Mouse (Mus musculus): ENCODE data around the gene Ccdc149. TPM values are rescaled to one million over a fixed set of nuclear protein-coding genes. Genes with fewer than 3 reads are reported as not detected.

Gene Ccdc149
- not detected in 2 replicates for polyA plus RNA-seq (2012)

DNA sequence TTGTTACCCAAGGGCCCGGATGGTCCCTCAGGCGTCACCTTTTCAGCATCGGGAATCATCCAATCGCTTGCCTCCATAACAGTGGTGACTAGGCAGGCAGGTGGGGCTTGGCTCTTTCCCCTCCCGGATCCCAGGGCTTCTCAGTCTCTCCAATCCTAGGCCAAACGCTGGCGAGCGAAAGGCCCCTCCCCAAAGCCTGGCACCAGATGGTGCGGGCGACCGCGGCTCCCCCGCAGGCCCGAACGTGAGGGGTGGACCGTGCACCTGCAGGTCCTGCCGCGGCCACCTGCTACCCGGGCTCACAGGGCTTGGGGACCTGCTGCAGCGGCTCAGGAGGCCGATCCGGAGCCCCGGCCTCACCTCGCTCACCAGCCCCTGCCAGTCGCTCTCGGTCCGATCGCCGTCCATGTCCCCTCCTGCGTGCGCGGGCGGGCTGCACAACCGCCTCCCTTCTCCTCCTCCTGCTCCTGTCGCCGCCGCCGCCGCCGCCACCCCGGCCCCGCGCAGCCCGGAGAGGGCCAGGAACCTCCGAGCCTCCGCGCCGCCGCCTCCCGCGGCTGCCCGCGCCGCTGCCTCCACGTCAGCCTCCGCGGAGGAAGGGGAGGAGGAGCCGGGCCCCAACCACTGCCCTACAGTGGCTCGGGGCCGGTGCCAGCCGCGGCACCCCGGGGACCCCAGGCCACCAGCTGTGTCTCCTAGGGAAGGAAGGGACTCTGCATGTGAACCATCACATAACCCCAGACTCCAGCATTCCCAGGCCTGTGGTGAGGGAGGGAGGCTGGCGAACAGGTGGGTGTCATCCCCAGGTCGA is at the start of gene Ccdc149:
Ccdc149 (minus strand) TSS at position 531 of the 811 bp plus-strand sequence.
- no peak for TF ChIP-seq GATA1 (IDR thresholded peaks at IDR 0.05; ENCODE audit: low read length)

DNA sequence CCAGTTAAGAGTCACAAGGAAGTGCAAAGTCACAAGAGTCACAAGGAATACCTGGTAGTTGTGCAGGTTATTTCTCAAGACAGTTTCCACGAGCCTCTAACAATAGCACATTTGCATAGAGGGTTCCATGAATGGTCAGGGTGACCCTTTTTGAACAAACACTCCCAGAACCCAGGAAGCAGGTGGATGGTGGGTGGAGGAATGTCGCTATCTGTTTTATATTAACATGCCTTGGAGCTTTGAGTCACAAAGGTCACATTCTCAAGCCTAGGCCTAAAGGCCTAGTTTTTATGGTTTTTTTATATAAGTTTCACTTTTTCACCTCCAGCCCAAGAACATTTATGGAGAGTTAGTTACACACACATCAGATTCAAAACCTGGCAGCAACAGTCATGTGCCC is 48.6 kb upstream of the Ccdc149 start:
- no peak for TF ChIP-seq GATA1 (IDR thresholded peaks at IDR 0.05; ENCODE audit: low read length)

DNA sequence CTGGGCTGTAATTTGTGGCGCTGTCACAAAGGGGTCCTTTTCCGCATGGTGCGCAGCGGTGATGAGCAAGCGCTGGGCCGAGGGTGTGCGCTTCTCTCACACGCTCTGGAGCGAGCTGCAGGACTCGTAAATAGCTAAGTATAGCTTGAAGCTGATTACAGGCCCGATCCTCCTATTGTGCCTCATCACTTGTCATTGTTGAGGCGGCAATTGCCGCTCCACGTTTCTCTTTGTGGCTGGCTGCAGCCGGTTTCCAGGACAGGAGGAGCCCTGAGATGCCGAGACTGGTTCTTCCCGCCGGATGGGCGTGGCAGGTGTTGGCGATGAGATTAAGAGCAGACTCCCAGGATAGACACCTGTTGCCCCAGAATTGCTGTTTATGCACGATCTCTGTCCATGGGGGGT is 44.8 kb upstream of the Ccdc149 start:
- no peak for TF ChIP-seq GATA1 (IDR thresholded peaks at IDR 0.05; ENCODE audit: low read length)

DNA sequence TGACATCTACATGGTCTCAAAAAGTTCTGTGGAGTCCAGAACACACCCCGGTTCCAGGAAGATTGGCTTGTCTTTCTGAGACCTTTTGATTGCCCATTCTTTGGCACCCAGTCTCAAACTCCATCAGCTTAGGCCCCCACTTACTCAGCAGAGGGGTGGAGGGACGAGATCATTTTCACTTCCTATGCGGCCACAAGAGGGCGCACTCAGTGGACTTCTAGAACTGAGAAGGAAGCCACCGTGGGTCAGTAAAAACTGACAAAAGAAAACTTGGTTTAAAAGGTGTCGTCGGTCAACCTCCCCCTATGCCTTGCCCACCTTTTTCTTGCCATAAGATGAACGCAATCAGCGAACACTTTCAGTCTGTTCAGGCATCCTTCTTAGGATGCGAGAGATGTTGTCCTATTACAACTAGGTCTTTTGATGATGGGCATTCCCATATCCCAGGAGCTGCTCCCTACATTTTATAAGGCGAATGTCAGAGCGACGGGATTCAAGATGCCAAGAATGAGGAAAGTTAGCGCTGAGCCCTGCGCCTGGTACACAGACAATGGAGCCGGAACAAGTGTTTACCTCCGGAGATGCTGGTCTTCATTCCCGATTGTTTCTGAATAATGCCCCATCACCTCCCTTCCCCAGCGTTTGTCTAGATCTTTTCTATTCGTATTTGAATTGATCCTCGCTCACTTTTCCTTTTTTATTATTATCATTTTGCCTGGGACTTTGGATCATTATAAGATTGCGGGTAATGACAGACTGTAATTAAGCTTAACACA is 44.1 kb upstream of the Ccdc149 start:
- no peak for TF ChIP-seq GATA1 (IDR thresholded peaks at IDR 0.05; ENCODE audit: low read length)

DNA sequence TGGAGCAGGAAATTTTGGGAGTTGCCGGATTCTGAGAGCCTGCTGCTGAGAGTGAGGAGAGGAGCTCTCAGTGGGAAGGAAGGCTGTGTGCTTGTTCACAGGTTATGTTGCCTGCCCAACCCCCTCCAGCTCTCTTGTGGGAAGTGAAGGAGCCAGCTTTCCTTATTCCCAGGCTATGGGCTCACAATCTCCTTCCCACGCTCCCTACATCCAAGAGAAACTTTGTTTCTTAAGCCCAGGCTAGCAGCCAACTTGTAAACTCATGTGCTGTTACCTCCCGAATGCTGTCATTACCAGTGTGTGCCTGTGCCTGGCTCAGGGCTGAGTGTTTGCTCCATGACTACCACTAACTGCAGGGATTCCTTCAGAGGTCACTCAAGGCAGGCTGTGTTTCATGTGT is 39.8 kb upstream of the Ccdc149 start:
- no peak for TF ChIP-seq GATA1 (IDR thresholded peaks at IDR 0.05; ENCODE audit: low read length)

DNA sequence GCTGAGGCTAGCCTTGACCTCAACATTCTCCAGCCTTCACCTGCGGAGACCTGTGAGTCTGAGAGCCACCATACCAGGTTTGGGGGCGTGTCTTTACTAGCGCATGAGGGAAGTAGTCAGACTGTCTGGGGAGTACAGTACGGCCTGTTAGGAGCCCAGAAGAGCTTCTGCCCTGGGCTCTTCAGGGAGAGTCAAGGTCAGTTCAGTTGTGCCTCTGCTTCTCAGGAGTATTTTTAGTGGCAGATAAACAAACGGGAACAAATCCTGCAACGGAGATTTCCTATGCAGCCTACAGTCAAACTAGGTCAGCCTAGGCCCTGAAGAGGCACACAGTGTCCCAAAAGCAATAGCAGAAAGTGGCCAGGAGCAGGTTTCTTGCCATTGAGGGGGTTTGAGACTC is 38.1 kb upstream of the Ccdc149 start:
- TF ChIP-seq GATA1 (IDR thresholded peaks at IDR 0.05; ENCODE audit: low read length) = no peak

DNA sequence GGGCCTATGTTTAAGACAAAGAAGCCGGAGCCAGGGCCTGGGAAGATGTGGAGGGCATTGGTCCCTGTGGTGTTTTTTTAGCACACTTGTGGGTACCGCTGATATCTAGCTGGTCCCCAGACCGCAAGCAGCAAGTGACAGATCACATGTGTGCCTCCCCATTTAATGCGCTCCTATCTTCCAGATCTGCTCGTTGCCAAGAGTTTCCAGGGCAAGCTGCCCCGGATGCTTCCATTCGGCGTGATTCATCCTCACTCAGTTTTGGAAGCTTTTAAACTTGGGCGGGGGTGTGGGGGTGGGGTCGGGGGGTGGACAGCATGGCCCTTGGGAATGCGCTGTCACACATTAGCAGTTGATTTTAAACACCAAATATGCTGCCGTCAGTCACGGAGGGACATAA is 33.3 kb upstream of the Ccdc149 start:
- no peak for TF ChIP-seq GATA1 (IDR thresholded peaks at IDR 0.05; ENCODE audit: low read length)

DNA sequence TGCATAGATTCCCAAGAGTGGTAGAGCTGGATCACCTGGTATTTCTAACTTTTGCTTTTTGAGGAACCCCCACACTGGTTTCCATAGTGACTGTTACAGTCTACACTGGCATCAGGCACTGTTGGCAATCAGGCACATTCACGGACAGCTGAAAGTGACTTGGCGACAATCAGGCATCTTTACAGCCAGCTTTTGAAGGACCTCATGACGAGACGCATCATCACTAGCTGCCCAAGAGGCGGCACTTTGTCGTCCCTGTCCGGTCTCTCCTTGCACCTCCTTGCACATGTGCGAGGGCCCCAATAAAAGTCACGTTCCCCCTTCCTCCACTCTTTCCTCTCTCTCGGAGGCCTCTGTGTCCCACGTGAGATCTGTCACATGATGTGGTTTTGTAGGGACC is 32.8 kb upstream of the Ccdc149 start:
- no peak for TF ChIP-seq GATA1 (IDR thresholded peaks at IDR 0.05; ENCODE audit: low read length)

DNA sequence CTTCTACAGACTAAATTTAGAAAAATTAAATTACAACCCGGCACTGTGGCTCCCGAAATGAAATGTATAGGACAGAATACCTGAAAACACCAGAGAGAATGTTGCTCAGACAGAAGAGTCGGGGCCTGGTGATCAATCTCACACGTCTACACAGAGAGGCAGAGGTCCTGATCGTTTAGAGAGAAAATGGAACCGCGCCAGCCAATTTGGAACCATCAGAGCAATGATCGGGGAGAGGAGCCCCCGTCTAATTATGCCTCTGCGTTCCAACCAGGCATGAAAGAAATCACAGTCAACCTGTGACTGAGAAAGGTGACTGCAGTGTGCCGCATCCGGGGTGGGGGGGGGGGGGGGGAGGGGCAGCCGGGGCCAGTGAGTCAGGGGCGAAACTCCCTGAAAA is 24.4 kb upstream of the Ccdc149 start:
- TF ChIP-seq GATA1 (IDR thresholded peaks at IDR 0.05; ENCODE audit: low read length) = no peak

DNA sequence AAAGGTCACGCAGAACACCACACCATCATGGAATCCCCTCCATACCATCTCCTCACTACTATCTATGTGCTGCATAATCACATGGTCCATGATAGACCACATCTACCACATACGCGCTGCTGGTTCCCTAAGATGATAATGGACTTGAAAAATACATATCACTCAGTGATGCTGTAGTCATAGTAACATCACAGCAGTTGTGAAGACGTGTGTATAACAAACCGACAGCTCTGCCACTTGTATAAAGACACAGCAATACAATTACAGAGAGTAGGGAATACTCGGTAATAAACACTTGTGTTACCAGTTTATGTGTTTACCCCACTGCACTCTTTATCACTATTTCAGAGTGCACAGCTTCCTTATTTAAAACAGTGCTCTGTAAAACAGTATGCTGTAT is 20.2 kb upstream of the Ccdc149 start:
- TF ChIP-seq GATA1 (IDR thresholded peaks at IDR 0.05; ENCODE audit: low read length) = no peak

DNA sequence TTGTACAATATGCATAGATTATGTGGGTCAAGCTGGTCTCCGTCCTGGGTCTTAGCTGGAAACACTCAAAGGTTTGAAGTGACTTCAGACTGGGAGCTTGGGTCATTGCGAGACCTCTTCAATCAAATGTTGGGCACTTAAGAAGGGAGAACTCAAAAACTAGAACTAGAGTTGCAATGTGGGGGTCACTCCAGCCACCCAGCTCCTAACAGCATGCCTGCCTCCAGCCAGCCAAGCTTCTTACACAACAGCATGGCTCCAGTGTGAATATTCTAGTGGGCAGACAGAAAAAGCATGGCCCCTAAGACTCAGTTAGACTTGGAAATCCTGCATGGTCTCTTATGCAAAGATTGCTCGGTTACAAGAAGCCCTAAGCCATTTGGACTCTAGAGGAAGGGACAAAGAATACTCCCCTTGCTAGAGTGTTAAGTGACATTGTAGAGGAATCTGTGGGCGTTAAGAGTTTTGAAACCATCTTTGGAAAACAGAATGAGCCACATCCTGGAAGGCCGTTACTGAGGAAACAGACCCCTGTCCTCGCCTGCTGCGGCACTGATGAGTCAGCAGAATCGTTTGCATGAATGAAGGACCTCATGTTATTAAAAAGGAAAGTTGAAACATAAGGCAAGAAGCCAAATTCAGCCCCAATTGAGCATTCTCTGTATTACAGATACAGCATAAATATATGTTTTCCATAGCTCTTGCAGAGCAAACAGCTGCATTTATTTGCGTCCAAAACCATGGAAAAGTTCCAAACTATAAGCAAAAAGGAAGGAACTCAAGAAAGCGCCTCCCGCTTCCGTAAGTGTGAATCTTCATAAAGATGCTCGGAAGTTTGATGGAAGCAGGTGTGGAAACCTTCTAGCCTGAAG is 16.5 kb upstream of the Ccdc149 start:
- TF ChIP-seq GATA1 (IDR thresholded peaks at IDR 0.05; ENCODE audit: low read length) = no peak

DNA sequence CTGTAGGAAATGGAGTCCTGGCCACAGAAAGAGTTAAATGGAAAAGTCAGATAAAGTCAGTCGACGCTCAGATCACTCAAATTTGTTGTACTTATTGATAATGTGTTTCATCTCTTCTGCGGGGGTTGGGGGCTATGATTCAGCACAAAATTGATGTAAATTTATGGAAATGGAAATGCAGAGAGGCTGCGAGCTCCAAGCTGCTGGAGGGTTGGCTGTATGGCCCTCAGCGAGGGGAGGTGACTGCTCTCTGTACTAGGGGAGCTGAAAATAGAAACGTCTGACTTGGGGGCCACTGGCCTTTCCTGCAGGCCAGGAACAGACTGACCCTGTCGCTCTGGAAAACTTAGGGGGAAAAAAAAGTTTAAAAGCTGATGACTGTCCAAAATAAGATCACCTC is 5.5 kb upstream of the Ccdc149 start:
- TF ChIP-seq GATA1 (IDR thresholded peaks at IDR 0.05; ENCODE audit: low read length) = no peak

DNA sequence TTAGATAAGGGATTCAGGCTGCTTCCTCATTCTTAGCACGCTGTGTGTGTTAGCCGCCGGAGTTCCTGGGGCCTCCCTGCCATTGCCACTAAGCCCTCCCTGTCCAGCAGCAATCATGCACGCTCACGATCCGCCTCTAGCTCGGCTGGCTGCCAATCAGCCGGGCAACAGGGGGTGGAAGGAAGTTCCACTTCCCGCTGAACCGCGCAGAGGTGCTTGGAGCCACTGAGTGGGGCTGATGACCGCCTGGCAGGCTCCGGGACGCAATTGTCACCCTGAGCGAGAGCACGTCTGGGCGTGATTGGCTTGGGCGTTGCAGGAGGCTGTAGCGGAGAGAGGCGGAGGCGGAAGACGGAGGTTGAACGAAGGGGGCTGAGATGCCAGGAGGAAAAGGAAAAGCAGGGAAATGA is 5.0 kb upstream of the Ccdc149 start:
- TF ChIP-seq GATA1 (IDR thresholded peaks at IDR 0.05; ENCODE audit: low read length) = no peak

DNA sequence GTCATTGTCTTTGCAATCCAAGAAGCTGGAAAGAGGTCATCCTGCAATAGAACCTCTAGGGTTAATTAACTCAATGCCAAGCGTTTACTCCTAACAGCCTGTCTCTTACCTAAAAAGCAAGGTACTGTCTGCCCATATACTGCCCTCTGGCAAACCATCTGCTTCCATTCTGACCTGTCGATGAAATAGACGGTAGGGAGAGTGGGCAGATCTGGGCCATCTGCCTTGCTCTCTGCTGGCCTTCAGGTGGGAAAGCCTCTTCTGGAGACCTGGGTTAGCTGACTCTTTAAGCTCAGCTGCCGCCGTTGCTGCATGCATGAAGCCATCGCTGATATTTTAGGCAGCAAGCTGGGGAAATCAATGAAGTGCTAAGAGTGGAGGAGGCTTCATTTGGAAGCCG is 2.7 kb upstream of the Ccdc149 start:
- TF ChIP-seq GATA1 (IDR thresholded peaks at IDR 0.05; ENCODE audit: low read length) = no peak

DNA sequence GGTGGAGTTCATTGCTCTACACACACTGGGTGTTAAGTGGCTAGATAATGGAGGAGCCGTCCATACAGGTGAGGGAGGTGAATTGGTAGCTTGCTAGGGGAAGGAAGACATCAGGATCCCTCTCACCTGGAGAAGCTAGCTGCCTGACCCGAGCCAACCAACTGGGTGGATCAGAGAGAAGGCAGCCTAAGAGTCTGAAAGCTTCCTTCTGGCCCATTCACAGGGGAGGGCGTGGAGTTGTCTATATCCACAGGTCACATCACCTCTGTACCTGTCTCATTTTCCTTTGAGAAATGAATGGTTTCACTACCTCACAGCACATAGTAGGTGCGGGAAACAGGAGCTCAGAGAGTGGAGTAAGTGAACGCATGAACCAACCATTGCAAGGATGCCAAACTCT is 770 bp downstream of the Ccdc149 start:
- no peak for TF ChIP-seq GATA1 (IDR thresholded peaks at IDR 0.05; ENCODE audit: low read length)

DNA sequence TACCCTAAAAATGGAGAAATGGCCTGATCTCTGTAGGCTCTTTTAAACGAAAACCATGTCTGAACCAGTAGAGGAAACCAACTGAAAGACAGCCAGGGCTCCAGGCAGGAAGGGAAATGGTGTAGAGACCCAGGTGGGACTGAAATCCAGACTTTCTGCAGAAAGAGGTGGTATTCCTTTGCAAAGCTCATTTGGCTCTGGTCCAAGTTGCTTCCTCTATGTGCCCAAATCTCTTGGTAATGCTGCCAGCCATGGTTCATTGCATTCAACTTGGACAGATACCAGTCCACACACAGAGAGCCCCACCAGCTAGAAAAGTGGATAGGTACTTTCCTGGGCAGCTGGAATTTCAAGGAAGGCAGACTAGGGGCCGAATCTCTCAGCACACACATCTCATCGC is 3.5 kb downstream of the Ccdc149 start:
- TF ChIP-seq GATA1 (IDR thresholded peaks at IDR 0.05; ENCODE audit: low read length) = no peak
